Mouse (Mus musculus) lung, postnatal 0 days (tissue): Measurements from ENCODE around the gene Rundc3a.

Experiments used
- CTCF ChIP-seq: IDR thresholded peaks from 2 replicates; pipeline ENCODE4 v1.5.1; 2016; ENCODE audit warnings: antibody characterized with exemption, mild to moderate bottlenecking
- EP300 ChIP-seq: IDR thresholded peaks from 2 replicates; pipeline ENCODE4 v1.6.1; 2016; ENCODE audit warnings: antibody characterized with exemption, mild to moderate bottlenecking, control low read depth

DNA sequence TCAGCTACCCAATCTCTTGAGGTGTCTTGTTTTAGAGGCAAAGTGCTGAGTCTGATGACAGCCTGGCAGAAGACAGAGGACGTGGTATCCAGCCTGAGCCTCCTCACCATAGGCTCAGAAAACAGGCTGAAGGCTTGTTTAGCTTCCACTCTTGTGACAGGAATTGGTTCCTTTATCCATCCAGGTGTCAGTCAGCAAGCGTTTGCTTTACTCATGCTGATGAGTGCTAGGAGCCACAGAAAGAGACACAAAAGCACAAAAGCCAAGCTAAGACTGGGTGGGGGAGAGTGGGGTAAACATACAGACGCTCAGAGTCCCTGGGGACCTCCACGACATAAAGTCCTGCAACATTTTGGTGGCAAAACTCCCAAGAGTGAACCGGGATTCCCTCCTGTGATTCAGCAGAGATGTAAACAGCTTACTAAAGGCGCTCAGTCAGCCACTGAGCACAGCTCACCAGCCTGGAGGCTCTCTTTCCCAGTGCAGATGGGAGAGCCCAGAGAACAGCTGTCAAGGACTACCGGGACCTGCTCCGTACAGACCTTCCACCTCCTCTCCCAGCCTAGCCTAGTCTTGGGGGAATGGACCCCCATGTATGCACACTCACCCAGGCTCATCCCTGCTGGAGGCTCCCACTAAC lies 16.9 kb upstream of the Rundc3a start:
- TF ChIP-seq EP300 (no peak), CTCF (no peak)
